Mouse (Mus musculus): ENCODE data around the gene Fktn.
"Not testable (repeated sequence)": the region's sequence is repeated elsewhere in the genome, so short reads cannot be mapped to it uniquely, and the experiment has no call there.

Fktn gene

DNA sequence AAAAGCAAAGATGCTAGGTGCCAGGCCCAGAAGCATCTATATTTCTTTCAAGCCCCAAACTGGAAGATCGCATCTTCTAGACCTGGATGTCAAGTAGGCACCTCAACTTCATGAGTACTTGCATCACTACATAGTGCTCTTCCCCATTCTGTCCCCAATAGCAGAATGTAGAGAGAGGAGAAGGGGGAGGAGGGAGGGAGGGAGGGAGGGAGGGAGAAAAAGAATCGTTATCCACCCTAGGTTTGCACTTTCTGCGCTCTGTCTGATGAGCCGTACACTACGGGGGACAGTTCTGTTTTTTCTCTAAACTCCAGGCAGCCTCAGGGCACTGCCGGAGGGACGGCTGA, at the start of gene Fktn:
TSS of gene Fktn (plus strand) at position 295 of the 347 bp plus-strand sequence.
- ATAC-seq (ENCODE audit: insufficient number of reproducible peaks, low FRiP score, low TSS enrichment) = peak; percentile 46; the same call in 1 of the 2 replicates

- no peak for ATAC-seq (ENCODE audit: insufficient number of reproducible peaks, low FRiP score, low TSS enrichment)
These were observed 31.7 kb upstream of the Fktn start for GRCm38 (mm10) chr4:53682092-53682491.

GRCm38 (mm10) chr4:53688965-53689364, 24.8 kb upstream of the Fktn start:
- ATAC-seq (ENCODE audit: insufficient number of reproducible peaks, low FRiP score, low TSS enrichment) = no peak

GRCm38 (mm10) chr4:53691418-53691817, 22.4 kb upstream of the Fktn start:
- ATAC-seq (ENCODE audit: insufficient number of reproducible peaks, low FRiP score, low TSS enrichment) = peak; percentile 61; the same call in 1 of the 2 replicates

DNA sequence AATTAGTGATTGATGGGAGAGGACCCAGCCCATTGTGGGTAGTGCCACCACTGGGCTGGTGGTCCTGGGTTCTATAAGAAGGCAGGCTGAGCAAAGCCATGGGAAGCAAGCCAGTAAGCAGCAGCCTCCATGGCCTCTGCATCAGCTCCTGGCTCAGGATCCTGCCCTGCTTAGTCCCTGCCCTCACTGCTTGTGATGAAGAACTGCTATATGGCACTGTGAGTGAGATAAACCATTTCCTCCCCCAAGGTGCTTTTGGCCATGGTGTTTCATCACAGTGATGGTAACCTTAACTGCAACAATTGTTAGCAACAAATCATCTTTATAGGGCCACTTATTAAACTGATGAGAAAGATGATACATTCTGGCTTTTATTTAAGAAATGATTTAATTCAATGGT, 4.6 kb upstream of the Fktn start:
- not testable (repeated sequence) for ATAC-seq (ENCODE audit: insufficient number of reproducible peaks, low FRiP score, low TSS enrichment)

DNA sequence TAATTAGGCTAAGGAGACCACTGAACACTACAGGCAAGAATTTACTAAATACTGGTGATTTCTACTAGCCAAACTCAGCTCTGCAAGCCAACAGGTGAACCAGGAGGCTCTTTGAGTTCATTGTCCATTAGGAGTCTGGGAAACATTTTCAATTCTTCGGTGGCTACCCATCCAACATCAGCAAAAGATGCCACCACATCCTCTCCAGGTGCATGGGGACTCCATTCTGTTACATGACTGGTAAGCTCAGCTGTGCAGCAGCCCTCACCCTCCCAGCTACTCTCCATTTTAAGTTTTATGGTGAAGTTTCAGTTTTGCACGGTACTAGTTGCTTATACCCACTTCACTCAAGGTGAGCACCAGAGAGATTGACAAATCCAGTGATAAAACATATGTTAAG, 3.8 kb upstream of the Fktn start:
- no peak for ATAC-seq (ENCODE audit: insufficient number of reproducible peaks, low FRiP score, low TSS enrichment)

GRCm38 (mm10) chr4:53710555-53711328, 3.1 kb upstream of the Fktn start:
- ATAC-seq (ENCODE audit: insufficient number of reproducible peaks, low FRiP score, low TSS enrichment) = no peak

- ATAC-seq (ENCODE audit: insufficient number of reproducible peaks, low FRiP score, low TSS enrichment) = peak; percentile 83
These were observed 435 bp downstream of the Fktn start for GRCm38 (mm10) chr4:53714051-53714814.

DNA sequence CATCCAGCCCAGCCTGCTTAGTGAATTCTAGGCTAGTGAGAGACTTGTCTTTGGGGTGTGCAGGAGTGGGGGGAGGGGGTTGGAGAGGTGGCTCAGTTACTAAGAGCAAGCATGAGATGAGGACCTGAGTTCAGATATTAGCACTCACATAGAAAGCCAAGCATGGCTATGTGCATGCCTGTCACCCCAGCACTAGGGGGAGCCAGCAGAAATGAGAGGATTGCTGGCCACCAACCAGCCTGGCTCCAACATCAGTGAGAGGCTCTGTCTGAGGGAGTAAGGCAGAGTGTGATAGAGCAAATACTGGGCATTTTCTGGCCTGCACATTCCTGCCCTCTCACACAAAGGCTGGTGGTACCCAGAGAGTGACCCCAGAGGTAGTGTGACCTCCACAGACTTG, 2.2 kb downstream of the Fktn start:
- no peak for ATAC-seq (ENCODE audit: insufficient number of reproducible peaks, low FRiP score, low TSS enrichment)

DNA sequence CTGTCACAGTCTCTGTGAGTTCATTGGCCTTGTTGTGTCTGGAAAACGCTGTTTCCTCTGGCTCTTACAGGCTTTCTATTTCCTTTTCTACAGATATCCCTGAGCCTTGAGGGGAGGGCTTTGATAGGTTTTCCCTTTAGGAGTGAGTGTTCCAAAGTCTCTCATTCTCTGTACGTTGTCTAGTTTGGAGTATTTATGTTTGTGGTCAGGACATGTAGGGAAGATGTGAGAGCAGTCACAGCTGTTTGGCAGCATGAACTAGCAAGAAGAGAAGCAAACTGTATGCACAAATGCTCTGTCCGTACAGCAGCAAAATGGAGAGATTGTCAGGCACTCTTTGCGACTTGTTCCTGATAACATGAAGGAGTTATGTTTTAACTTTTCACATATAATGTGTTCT, 3.7 kb downstream of the Fktn start:
- ATAC-seq (ENCODE audit: insufficient number of reproducible peaks, low FRiP score, low TSS enrichment) = no peak

DNA sequence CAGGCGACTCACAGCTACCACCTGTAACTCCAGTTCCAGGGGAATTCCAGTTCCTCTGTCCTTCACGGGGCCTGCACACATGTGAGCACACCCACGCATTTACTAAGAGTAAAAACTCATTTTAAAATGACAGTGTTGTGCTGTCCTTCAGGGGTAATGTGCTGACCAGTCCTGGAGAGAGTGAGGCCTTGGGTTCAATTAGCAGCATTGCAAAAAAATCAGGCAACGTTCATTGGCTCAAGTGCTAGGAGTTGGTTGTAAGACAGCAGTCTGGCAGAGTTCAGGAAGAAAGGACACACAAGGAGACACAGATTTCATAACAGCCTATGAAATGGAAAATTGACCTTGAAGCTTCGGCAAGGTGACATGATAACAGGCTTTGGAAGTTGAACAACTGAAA, 4.5 kb downstream of the Fktn start:
- no peak for ATAC-seq (ENCODE audit: insufficient number of reproducible peaks, low FRiP score, low TSS enrichment)

- no peak for ATAC-seq (ENCODE audit: insufficient number of reproducible peaks, low FRiP score, low TSS enrichment)
These were observed 8.7 kb downstream of the Fktn start for GRCm38 (mm10) chr4:53722506-53722905.

- not testable (repeated sequence) for ATAC-seq (ENCODE audit: insufficient number of reproducible peaks, low FRiP score, low TSS enrichment)
These were observed 12.3 kb downstream of the Fktn start for GRCm38 (mm10) chr4:53726100-53726499.

- no peak for ATAC-seq (ENCODE audit: insufficient number of reproducible peaks, low FRiP score, low TSS enrichment)
These were observed 14.3 kb downstream of the Fktn start for GRCm38 (mm10) chr4:53728121-53728520.

DNA sequence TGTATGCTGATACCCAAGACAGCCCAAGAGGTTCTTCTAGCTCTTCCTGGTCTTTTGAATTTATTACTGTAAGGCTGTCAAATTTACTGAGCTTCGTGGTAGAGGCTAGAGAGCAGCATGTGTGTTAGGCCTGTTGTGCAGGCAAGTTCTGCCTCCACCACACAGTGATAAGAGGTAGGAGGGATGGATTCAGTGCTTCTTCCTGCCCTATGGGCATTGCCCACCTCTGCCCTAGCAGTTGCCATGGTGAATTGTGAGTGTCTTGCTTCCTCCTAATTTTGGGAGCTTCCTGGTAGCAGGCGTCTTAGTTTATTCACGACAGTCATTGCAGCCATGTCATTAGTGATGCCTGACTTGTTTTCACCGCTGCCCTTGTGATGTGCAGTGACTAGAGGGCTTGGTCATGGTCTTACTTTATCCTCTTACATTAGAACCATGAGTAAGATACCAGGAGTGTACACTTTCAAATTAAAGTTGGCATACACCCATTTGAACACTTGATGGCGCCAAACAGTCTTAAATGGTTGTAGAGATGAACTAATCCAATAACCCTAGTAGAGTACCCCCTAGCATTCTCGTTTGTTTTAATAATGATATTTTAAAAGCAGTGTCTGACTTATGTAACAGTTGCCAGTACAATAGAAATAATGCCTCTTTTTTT, 25.3 kb downstream of the Fktn start:
- ATAC-seq (ENCODE audit: insufficient number of reproducible peaks, low FRiP score, low TSS enrichment) = peak; percentile 66; the same call in 1 of the 2 replicates

- no peak for ATAC-seq (ENCODE audit: insufficient number of reproducible peaks, low FRiP score, low TSS enrichment)
These were observed 36.0 kb downstream of the Fktn start for GRCm38 (mm10) chr4:53749831-53750230.

GRCm38 (mm10) chr4:53750391-53751120, 36.8 kb downstream of the Fktn start:
- ATAC-seq (ENCODE audit: insufficient number of reproducible peaks, low FRiP score, low TSS enrichment) = no peak

DNA sequence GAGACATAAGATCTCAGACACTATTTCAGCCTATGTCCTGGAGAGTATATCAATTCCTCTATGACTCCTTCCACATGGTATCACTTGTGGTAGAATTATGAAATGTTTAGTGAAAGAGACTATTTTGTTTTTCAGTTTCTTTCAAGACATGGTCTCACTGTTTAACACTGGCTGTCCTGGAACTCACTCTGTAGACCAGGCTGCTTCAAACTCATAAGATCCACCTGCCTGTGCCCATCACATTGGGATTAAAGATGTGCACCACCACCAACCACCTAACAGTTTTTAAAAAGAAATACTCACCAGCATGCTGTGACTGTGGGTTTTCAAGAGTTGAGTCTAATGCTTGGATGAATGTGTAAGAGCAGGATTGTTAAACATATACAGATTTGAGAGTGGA, 43.2 kb downstream of the Fktn start:
- no peak for ATAC-seq (ENCODE audit: insufficient number of reproducible peaks, low FRiP score, low TSS enrichment)

GRCm38 (mm10) chr4:53758764-53759163, 45.0 kb downstream of the Fktn start:
- no peak for ATAC-seq (ENCODE audit: insufficient number of reproducible peaks, low FRiP score, low TSS enrichment)

DNA sequence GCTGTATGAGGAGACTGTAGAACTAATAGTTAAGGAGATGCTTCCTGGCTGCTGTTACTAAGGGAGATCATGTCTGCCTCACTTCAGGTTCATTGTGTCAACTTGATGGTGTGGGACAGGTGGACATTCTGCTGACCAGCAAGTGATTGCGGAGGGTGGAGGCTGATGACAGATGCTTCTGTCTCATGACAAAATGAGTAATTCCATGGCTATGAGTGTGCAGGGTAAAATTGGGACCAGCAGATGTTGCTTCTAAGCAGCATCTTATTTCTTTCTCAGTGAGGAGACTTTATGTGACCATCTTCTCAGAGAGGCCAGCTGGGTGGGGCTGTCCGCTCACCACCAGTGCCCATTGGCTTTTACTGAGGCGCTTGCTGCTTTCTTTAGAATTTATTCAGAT, 45.9 kb downstream of the Fktn start:
- ATAC-seq (ENCODE audit: insufficient number of reproducible peaks, low FRiP score, low TSS enrichment) = no peak

DNA sequence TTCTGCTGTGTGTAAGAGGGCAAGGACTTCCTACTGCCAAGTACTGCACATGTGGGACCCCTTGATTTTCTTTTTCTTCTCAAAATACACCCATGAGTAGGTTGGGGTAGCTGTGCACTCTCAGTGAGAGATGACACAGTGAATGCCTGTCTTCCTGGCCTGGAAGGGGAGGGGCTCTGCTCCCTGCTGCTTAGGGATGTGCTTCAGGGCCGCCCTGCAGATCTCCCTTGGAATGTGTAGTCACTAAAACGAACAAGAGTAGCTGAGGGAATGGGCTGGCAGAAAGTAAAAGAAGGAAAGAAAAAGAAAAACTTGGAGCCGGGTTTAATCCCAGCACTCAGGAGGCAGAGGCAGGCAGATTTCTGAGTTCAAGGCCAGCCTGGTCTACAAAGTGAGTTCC, 48.7 kb downstream of the Fktn start:
- ATAC-seq (ENCODE audit: insufficient number of reproducible peaks, low FRiP score, low TSS enrichment) = no peak
